Mouse (Mus musculus) neural tube, embryonic 13.5 days (tissue): ENCODE measurements around the gene Prkn. TPM values are rescaled to one million over a fixed set of nuclear protein-coding genes. Genes with fewer than 3 reads are reported as not detected.

ENCODE experiments used
- ATAC-seq: fragments of 200-750 bp; cut with Nextera tagmentation; 2 replicates; pipeline ENCODE4 v1.8.0; 2017; ENCODE audit warnings: low read depth, mild to moderate bottlenecking, moderate TSS enrichment, moderate library complexity
- H3K27ac ChIP-seq: fragments of 300-500 bp; sonication (generic); replicated peaks from 2 replicates; pipeline ENCODE4 v1.5.1; 2015; ENCODE audit warnings: moderate library complexity, mild to moderate bottlenecking, inconsistent platforms
- H3K27me3 ChIP-seq: fragments of 300-500 bp; sonication (generic); 2 replicates; pipeline ENCODE4 v1.6.1; 2015; ENCODE audit warnings: mild to moderate bottlenecking, inconsistent platforms
- H3K36me3 ChIP-seq: fragments of 300-500 bp; sonication (generic); 2 replicates; pipeline ENCODE4 v1.6.1; 2015; ENCODE audit warnings: mild to moderate bottlenecking, inconsistent platforms
- H3K4me1 ChIP-seq: fragments of 300-500 bp; sonication (generic); replicated peaks from 2 replicates; pipeline ENCODE4 v1.6.1; 2015; ENCODE audit warnings: inconsistent platforms
- H3K4me2 ChIP-seq: fragments of 300-500 bp; sonication (generic); 2 replicates; pipeline ENCODE4 v1.6.1; 2015; ENCODE audit warnings: inconsistent platforms, mild to moderate bottlenecking, moderate library complexity
- H3K4me3 ChIP-seq: fragments of 300-500 bp; sonication (generic); 2 replicates; pipeline ENCODE4 v1.5.1; 2015; ENCODE audit warnings: mild to moderate bottlenecking, inconsistent platforms
- H3K9ac ChIP-seq: fragments of 300-500 bp; sonication (generic); 2 replicates; pipeline ENCODE4 v1.6.1; 2015; ENCODE audit warnings: moderate library complexity, mild to moderate bottlenecking, inconsistent platforms
- H3K9me3 ChIP-seq: fragments of 300-500 bp; sonication (generic); 2 replicates; pipeline ENCODE4 v1.6.1; 2016; ENCODE audit warnings: inconsistent platforms
- WGBS: fragments of 180-500 bp; shearing (Covaris S2); methylation state at CpG from one replicate; pipeline ENCODE4 v1.1.7; 2015; 5-methylcytosine and 5-hydroxymethylcytosine counted together
- polyA plus RNA-seq: library from polyadenylated mRNA; unstranded; fragments of >200 nt; fragmentation: Nextera tagmentation; extraction: Ambion mirVana; gene quantifications from 2 replicates; pipeline ENCODE4 v1.2.1, GENCODE M21; 2015

The Prkn gene
- polyA plus RNA-seq, 1 experiment from 2014 or later, result 3.6 TPM

DNA sequence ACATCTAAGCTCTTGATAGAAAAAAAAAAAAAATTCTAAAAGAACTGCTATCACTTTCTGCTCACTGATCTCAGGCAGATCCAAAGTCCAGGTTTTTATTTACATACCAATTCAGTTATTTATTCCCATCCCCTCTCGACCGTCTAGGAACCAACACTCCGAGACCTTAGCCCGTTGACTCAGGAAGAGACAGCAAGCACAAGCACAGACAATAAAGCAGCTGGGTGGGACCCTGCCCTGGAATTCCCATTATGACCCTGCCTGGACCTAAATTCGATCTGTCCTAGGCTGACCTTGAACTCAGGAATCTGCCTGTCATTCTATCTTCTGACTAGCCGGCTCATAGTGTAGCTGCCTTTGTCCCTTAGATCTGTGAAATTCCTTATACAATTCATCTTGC lies 1218.9 kb downstream of the Prkn start:
- H3K9me3 ChIP-seq, result 0 out of 2 replicates have a peak, but pooled peaks cover 7% of the 10 kb centered on the region

DNA sequence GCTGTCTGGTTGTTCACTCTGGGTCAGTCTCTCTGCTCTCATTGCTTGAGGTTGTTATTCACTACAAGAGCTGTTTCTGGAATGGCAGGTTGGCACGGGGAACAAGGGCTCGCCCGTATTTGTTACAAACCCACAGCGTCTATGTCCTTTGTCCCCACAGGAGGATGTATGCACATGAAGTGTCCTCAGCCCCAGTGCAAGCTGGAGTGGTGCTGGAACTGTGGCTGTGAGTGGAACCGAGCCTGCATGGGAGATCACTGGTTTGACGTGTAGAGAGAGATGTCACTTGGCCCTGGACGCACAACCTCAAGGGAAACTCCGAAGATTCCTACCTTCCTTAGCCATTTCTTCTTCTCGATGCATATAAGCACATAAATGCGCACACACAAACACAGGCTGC lies 1221.2 kb downstream of the Prkn start:
- no peaks in the 10 kb centered on the region for H3K36me3 ChIP-seq
- no peak overlapping the region for H3K9ac ChIP-seq
- H3K27me3 ChIP-seq, result no peaks in the 10 kb centered on the region
- H3K9me3 ChIP-seq, result 0 out of 2 replicates have a peak, but pooled peaks cover under 1% of the 10 kb centered on the region
- ATAC-seq, result no peak
- no peak overlapping the region for H3K4me3 ChIP-seq
- H3K4me1 ChIP-seq, result peaks cover 4% of the 10 kb centered on the region
- H3K4me2 ChIP-seq, result no peak overlapping the region
- H3K27ac ChIP-seq, result no peak overlapping the region
- WGBS, result 93% methylated on average over 10 of the region's 10 CpGs

More for the DNA sequence above, 1218.9 kb downstream of the Prkn start:
- WGBS, result 86% methylated on average over 6 of the region's 6 CpGs
- Histone ChIP-seq H3K4me1 (no peaks in the 10 kb centered on the region), H3K9ac (no peak overlapping the region), H3K4me2 (no peak overlapping the region), H3K27ac (no peak overlapping the region), H3K4me3 (no peak overlapping the region), H3K27me3 (no peaks in the 10 kb centered on the region), H3K36me3 (no peaks in the 10 kb centered on the region)
- ATAC-seq, result no peak

DNA sequence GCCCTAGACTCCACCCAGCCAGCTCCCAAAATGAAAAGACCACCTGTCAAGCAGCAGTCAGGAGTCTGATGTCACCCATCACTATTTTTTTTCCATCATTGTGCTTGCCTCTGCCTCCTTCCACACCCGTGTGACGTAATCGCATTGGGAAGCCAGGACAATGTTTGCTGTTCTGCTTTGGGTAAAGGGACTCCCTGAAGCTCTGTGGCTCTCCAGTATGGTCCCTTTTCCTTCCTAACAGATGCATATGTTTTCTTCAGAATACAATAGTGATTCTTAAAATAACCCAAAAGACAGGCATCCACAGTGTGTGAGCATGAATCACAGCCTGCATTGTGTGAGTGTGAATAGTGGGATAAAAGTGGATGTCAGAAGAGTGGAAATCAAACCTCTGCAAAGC lies 1222.7 kb downstream of the Prkn start:
- H3K9ac ChIP-seq, result no peak overlapping the region
- no peak overlapping the region for H3K27ac ChIP-seq
- 76% methylated on average over 3 of the region's 3 CpGs for WGBS
- H3K9me3 ChIP-seq, result no peaks in the 10 kb centered on the region
- peaks cover 4% of the 10 kb centered on the region for H3K4me1 ChIP-seq
- H3K27me3 ChIP-seq, result no peaks in the 10 kb centered on the region
- no peaks in the 10 kb centered on the region for H3K36me3 ChIP-seq
- H3K4me3 ChIP-seq, result no peak overlapping the region
- ATAC-seq, result no peak
- H3K4me2 ChIP-seq, result no peak overlapping the region

DNA sequence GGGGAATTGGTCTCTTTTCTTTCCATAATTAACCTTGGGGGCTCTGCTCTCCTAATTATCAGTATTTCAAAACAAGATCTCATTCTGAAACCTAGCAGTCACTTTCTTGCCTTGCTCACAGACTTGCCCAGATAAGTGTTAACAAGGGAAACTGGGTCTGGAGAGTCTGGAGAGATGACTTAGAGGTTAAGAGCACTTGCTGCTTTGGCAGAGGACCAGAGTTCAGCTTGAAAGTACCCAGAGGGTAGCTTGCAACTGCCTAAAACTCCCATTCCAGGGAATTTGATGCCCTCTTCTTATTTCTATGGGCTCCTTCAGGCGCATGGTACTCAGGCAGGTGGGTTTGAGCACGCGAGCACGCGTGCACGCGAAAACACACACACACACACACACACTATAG lies 1223.3 kb downstream of the Prkn start:
- over 99% methylated on average over 7 of the region's 7 CpGs for WGBS
- H3K27me3 ChIP-seq, result no peaks in the 10 kb centered on the region
- no peak for ATAC-seq

DNA sequence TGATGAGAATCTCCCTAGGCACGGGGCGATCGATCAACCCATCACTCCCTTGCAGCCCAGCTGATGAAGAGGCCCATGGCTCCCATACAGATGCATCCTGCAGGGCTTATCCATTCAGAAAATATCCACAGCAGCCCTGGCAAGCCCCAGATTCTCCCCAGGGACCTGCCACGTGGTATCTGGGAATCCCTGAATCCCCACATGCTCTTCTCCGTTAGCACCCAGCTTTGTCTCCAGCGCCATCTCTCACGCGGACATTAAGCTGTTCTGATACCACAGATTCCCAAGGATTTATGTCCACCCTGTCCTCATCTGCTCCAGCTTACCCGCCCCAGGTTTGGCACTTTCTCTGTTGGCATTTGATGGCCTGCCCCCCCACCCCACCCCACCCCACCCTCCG lies 1225.9 kb downstream of the Prkn start:
- peak; percentile 63; the same call in 1 of the 2 replicates for ATAC-seq
- H3K27me3 ChIP-seq, result no peaks in the 10 kb centered on the region
- peaks cover 4% of the 10 kb centered on the region for H3K4me1 ChIP-seq
- 52% methylated on average over 10 of the region's 10 CpGs for WGBS
- H3K9ac ChIP-seq, result no peak overlapping the region
- no peak overlapping the region for H3K4me2 ChIP-seq
- H3K27ac ChIP-seq, result no peak overlapping the region
- H3K9me3 ChIP-seq, result 0 out of 2 replicates have a peak, but pooled peaks cover 15% of the 10 kb centered on the region
- no peak overlapping the region for H3K4me3 ChIP-seq
- no peaks in the 10 kb centered on the region for H3K36me3 ChIP-seq

More for the DNA sequence above, 1223.3 kb downstream of the Prkn start:
- H3K4me3 ChIP-seq, result no peak overlapping the region
- no peak overlapping the region for H3K27ac ChIP-seq
- 0 out of 2 replicates have a peak, but pooled peaks cover 1% of the 10 kb centered on the region for H3K9me3 ChIP-seq
- no peaks in the 10 kb centered on the region for H3K36me3 ChIP-seq
- peaks cover 4% of the 10 kb centered on the region for H3K4me1 ChIP-seq
- H3K4me2 ChIP-seq, result no peak overlapping the region
- no peak overlapping the region for H3K9ac ChIP-seq

DNA sequence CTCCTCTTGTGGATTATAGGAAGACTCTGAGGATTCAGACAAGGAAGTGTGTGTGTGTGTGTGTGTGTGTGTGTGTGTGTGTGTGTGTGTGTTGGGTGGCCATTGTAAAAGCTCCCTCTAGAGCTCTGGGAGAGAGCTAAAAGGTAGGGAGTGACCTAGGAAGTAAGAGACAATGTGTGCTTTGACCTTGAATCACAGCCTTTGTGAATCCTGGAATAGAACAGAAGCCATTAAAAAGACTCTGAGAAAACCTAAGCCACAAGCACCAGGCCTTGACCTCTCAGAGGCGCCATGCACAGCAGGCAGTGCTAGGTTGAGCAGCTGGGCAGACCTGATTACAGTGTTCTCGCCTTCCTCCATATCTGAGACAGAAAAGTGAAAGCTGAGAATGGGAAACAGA lies 1236.6 kb downstream of the Prkn start:
- Histone ChIP-seq H3K4me1 (no peaks in the 10 kb centered on the region), H3K27me3 (no peaks in the 10 kb centered on the region), H3K36me3 (no peaks in the 10 kb centered on the region), H3K9ac (no peak overlapping the region), H3K9me3 (peaks cover 2% of the 10 kb centered on the region; the same call in 1 of the 2 replicates), H3K4me2 (no peak overlapping the region), H3K27ac (no peak overlapping the region), H3K4me3 (no peak overlapping the region)
- ATAC-seq, result no peak
- WGBS, result 33% methylated on average over 2 of the region's 2 CpGs

DNA sequence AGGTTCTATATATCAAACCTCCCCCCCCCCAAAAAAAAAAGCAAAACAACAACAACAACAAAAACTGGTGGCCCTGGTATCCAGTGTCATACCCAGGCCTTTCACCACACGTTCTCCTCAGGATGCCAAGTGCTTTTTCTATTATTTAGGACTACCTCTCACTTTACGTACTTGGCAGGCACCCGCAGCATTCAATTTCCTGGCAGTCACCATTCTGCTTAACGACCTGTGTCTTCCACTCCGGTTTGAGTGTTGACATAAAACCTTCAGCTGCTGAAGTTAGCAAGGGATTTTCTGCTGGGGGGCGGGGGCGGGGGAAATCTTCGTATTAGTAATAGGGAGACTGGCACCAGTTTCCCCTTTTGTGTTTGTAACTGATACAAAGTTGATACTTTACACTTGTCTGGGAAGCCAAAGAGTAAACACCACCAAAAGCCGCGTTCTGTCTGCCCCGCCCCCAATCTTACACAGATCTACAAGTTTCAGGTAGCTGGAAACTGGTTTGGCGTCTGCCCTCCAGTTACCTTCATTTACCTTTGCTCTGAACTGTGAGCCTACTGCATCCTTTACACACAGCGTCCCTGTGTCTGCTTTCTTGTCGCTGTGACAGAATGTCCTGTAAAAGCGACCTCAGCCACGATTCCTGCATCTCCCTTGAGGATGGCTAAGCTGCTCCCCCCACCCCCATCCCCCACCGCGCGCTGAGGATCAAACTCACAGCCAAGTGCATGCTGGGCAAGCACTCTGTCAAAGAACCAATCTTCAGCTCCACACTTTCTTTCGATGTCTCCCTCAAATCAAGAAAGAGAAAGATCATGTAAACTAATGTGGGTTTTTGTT lies 1240.7 kb downstream of the Prkn start:
- Histone ChIP-seq H3K4me2 (no peak overlapping the region), H3K4me1 (no peaks in the 10 kb centered on the region)
- 49% methylated on average over 20 of the region's 20 CpGs for whole genome bisulfite sequencing

DNA sequence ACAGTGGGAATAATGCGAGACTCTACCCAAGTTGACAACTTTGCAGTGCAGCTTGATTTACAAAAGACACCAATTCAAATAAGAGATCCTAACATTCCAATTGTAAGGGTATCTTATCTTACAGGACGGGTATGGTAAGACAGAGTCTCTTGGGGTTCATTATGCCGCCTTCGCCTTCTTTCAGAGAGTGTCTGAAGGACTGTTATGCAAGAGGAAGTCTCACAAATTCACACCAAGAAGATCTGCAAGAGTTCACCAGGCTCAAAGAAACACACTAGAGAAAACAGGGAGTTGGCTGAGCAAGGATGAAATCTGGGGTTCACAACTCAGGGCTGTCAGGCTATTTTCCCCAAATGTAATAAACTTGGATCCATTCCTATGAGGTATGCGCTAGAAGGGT lies 1242.0 kb downstream of the Prkn start:
- Histone ChIP-seq H3K9ac (no peak overlapping the region), H3K4me3 (no peak overlapping the region), H3K4me2 (no peak overlapping the region), H3K4me1 (no peaks in the 10 kb centered on the region), H3K36me3 (no peaks in the 10 kb centered on the region), H3K9me3 (no peaks in the 10 kb centered on the region), H3K27ac (no peak overlapping the region), H3K27me3 (no peaks in the 10 kb centered on the region)
- 87% methylated on average over 5 of the region's 5 CpGs for WGBS
- no peak for ATAC-seq

More for the DNA sequence above, 1240.7 kb downstream of the Prkn start:
- Histone ChIP-seq H3K4me3 (no peak overlapping the region), H3K9me3 (no peaks in the 10 kb centered on the region), H3K36me3 (no peaks in the 10 kb centered on the region), H3K27me3 (no peaks in the 10 kb centered on the region), H3K9ac (no peak overlapping the region), H3K27ac (no peak overlapping the region)
- no peak for ATAC-seq

DNA sequence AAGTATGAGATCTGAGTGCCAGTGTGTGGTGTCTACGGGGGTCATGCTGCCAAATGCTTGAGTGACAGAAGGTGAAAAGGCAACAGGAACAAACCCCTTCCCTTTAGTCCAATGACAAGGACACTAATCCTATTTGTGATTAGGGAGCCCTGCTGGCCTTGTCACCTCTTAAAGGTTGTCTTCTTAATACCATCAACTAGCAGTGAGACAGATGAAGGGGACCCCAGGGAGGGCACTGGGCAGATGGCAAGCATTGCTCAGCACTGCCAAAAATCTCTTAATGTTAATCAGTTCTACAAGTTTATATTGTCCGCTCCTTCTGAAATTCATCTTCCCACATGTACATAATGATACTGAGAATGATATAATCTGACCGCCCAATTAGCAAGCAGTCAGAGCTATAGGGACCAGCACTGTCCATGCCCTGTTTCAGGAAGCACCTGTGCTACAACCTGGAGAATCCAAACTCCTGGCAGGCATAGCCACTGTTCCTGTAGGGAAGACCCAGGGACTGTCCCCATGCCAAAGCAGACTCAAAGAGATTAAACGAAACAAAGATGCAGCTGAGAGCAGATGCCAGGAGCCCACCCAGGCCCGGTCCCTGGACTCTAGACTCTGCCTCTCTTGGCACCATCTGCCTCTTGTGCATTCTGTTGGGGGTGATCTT lies 1250.2 kb downstream of the Prkn start:
- WGBS, result 70% methylated on average over 5 of the region's 5 CpGs
- no peak overlapping the region for H3K4me3 ChIP-seq
- no peak for ATAC-seq
- H3K27ac ChIP-seq, result no peak overlapping the region
- no peaks in the 10 kb centered on the region for H3K27me3 ChIP-seq
- no peak overlapping the region for H3K4me2 ChIP-seq
- 0 out of 2 replicates have a peak, but pooled peaks cover 7% of the 10 kb centered on the region for H3K4me1 ChIP-seq
- no peak overlapping the region for H3K9ac ChIP-seq
- H3K9me3 ChIP-seq, result no peaks in the 10 kb centered on the region
- H3K36me3 ChIP-seq, result no peaks in the 10 kb centered on the region

DNA sequence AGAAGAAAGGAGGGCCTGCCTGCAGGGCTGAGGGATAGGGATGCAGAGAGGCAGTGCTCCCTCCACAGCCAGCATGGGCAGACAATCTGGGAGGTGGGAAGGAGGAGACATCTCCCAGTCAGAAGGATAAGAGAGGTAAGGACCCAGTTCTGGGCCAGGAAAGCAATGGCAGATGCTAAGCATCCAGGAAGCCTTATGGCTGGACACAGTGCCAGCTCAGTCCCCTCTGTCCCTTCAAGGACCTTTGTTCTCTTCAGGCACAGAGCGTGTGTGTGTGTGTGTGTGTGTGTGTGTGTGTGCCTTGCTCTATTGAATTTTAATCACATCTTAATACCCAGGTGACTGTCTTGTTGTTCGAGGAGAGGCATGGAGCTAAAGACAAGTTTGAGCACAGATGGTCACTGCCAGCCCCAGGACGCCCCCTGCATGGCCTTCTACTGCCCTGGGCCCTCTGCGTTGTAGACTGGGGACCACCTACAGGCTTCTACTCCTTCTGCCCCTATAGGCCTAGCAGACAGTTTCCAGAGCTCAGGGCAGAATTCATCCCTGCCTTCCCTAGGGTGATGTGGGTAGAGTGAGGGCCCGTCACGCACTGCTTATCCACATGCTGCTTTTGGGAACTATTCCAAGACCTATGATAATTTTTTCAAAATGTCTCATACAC lies 1252.8 kb downstream of the Prkn start:
- Histone ChIP-seq H3K9ac (no peak overlapping the region), H3K4me2 (no peak overlapping the region), H3K36me3 (no peaks in the 10 kb centered on the region), H3K27ac (no peak overlapping the region), H3K9me3 (no peaks in the 10 kb centered on the region), H3K4me1 (0 out of 2 replicates have a peak, but pooled peaks cover 7% of the 10 kb centered on the region), H3K27me3 (no peaks in the 10 kb centered on the region), H3K4me3 (no peak overlapping the region)
- no peak for ATAC-seq
- WGBS, result 71% methylated on average over 6 of the region's 6 CpGs

DNA sequence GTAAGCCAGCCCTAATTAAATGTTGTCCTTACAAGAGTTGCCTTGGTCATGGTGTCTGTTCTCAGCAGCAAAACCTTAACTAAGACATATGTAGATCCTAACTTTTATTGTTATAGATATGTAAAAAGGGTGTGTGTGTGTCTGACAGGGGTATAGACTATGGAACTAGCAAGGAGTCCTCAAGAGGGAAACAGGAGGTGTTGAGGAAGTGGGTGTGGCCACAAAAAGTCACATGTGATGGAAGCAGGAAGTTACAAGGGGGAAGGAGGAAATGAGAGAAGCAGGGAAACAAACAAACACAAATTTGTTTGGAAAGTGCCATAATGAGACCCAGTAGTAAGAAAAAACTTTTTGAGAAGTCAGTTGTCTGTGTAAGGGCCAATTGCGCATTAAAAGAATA lies 1253.8 kb downstream of the Prkn start:
- Histone ChIP-seq H3K4me2 (no peak overlapping the region), H3K9me3 (no peaks in the 10 kb centered on the region), H3K4me3 (no peak overlapping the region), H3K27me3 (no peaks in the 10 kb centered on the region), H3K9ac (no peak overlapping the region), H3K27ac (no peak overlapping the region), H3K4me1 (0 out of 2 replicates have a peak, but pooled peaks cover 7% of the 10 kb centered on the region), H3K36me3 (no peaks in the 10 kb centered on the region)
- ATAC-seq, result no peak
- WGBS, result 100% methylated on average over 1 of the region's 1 CpGs
